Mouse (Mus musculus) cerebellum, adult 9-11 months (tissue): ENCODE measurements around the gene Kcna10.

ENCODE experiments used
- DNase-seq: peaks from one replicate; pipeline ENCODE4 v3.0.0; 2022

Kcna10 gene

DNA sequence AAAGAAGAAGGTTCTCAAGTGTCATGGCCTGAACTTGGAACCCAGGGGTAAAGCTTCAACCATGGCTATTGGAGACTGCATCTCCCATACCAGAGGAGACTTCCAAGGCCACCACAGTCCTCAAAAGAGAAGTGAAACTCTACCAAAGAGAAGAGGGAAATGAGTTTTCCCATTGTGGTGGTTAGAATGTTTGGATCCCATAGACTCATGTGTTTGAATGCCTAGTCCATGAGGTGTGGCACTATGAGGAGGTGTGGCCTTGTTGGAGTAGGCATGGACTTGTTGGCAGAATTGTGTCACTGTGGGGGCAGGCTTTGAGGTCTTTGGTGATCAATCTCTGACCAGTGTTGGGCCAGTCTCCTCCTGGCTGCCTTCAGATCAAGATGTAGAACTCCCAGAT lies 22.3 kb downstream of the Kcna10 start:
- no peak for DNase-seq

DNA sequence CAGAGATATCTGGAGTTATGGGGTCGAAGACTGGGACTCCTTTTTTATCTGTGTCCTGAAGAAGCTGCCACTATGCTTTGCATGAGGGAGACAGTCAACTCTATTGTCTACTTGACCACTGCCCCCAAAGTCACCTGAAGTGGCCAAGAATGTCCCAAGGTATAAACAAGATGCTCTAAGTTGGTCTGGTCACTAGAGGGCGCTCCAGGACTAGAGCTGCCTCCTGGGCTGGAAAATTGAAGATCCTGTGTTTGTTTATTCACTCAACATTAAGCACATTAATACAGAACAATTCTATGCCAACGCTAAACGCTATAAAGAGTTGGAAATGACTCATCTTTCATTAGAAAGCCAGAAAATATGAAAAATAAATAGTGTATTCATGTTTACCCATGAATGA lies 23.1 kb downstream of the Kcna10 start:
- DNase-seq: peak; percentile 62

DNA sequence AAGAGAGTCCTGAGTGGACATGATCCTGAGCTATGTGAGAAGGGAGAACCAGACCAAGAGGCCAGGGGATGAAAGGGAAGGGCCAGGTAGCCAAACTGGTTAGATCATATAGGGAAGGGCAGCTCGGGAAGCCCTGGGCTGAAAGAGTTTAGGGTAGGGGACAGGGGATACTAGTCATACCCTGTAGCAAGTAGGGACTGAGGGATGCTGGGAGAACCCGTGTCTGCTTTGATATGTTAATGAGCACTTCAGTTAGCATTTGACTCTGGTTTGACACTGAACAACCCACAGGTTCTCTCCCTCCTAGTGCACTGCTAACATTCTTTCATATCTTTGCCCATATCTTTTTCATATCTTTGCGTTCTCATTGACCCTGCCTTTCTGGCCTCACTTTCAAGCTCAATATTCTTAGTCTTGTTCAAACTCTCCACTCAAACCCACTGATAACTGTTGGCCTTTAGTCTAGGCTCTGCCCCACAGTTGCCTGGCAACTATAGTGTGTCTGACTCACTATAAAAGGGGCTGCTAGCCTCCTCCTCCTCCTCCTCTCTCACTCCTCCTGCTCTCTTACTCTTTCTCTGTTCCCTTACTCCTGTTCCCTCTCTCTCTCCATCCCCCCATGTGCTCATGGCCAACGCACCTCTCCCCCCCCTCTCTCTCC lies 23.8 kb downstream of the Kcna10 start:
- no peak for DNase-seq

DNA sequence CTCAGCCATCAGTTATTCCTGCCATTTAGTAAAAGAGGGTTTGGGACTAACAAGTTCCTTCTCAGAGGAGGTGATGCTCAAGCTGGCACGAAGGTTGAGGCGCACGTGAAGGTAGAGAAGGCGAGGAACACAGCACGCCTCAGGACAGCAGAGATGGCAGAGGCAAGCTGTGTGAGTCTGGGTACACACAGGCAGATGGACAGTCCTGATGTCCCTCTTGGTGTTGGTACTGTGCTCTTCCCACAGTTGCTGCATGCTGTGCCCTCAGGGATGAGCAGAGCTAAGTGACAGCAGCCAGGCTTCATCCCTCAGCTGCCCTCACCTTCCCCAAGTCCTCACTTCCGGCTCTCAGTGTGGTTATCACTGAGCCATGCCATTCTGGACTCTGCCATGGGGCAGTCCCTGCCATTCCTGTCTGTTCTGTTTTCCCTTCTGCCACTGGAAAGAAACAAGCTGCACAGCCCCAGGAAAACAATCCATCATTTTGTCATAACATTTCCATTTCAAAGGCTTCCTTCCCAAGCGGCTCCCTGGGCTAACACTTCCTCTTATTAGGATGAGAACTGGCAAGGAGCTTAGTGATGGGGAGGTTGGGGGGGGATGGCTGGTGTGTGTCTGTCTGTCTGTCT lies 24.9 kb downstream of the Kcna10 start:
- no peak for DNase-seq

DNA sequence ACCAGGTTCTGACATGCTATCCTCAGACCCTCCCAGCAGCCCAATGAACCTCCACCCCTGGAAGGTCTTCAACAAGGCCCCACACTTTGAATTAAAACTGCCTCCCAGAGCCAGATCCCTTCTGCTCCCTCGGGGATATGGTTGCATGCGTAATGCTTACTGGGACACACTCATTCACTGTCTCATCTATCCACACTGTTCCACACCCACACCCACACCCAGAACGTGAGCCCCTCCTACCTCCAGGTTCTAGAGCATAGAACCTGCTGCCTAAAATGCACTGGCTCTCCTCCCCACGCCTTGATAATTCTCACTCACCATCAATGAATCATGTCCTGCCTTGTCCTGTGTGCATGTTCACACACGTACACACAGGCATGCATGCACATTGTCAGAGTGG lies 31.8 kb downstream of the Kcna10 start:
- DNase-seq: no peak

DNA sequence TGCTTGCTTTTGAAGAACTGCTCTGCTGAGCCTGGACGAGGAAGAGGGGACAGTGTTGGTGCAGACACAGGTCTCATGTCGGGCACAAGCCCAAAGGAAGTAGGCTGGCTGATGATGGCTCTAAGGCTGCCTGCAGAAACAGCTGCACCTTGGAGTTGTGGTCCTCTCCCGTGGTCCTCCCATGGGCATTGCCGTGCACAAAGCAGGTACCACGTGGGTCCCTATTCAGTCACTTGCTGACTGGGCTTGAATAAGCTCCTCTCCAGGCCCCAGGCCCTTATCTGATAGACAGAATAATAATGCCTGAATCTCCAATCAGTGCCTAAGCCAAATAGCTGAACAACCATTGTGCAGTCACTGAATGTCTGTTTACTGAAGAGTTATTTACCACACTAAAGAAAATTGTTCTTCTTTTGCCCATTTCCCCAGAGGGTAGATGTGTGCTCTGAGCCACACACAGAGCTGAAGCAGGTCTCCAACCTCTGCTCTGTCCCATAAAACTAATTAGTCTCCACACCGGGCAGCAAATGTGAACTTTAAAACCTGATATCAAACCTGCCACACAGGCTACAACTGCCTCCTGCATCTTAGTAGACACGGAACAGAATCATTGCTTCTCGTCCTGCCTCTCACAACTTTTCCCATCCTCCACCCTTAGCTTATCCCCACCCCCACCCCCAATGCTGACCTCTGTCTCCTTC lies 33.7 kb downstream of the Kcna10 start:
- no peak for DNase-seq

DNA sequence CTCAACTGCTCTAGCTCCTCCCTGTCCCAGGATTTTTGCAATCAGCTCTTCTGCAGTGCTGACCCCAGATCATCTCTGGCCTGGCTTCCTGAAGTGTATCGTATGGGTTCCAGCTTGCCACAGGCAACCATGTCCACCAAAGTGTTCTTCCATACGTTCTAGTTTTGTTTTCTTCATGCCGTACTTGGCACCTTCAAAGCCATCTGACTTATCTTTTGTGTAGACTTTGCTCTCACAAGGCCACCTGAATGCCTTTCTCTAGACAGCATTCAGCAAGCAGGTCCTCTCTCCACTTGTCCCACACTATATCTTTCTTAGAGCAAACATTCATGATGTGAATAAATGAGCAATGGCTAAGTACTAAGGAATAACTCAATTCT lies 34.2 kb downstream of the Kcna10 start:
- DNase-seq: no peak

DNA sequence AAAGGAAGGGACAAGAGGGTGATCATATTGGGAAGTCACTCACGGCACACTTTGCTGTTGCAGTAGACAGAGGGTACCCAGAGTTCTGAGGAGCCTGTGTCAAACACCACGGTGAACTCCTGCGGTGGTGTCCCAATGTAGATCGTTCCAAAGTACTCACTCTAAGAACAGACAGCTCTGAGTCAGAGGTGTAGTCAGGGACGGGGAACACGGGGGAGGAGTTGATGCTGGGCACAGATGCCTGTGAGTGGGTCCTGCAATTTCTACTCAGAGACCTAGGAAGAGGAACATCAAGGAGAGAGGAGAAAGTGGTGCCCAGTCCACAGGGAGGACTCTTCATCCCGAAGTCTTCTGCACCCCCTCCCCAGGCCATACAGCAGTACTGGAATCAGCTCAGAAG lies 35.7 kb downstream of the Kcna10 start:
- DNase-seq: no peak

DNA sequence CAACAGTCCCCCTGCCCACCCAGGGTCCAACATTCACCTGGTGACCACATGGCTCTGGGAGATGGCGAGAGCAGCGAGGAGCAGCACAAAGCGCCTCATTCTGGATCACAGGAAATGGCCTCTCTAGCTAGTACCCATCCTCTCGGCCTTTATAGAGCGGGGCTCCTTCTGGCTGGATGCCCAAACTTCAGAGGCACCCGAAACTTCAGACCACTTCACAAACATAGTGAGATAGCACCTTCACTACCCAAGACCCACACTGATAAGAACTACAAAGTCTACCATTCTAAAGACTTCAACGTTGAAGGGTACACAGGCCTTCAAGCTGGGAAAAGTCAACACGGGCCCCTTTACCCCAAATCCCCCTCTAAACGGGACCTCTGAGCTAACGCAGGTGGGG lies 38.8 kb downstream of the Kcna10 start, which contains the start of gene Cym:
TSS of gene Cym (minus strand) at position 125 of the 400 bp plus-strand sequence.
- DNase-seq: no peak

DNA sequence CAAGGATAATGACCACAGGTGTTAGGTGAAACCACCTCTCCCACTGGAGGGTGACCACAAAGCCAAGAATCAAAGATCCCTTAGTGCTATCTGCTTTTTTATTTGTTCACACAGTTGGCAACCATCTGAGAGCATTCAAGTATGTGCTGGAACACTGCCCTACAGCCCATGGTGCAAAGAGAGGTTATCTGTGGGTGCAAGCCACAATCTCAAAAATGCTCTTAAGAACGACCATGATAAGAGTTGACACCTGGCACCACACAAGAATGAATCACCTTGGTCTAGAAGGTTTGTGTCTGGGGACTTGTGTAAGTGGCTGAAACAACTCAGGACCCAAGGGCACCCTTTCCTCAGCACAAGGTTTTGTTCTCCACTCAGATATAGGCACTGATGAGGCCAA lies 40.4 kb downstream of the Kcna10 start:
- DNase-seq: no peak

DNA sequence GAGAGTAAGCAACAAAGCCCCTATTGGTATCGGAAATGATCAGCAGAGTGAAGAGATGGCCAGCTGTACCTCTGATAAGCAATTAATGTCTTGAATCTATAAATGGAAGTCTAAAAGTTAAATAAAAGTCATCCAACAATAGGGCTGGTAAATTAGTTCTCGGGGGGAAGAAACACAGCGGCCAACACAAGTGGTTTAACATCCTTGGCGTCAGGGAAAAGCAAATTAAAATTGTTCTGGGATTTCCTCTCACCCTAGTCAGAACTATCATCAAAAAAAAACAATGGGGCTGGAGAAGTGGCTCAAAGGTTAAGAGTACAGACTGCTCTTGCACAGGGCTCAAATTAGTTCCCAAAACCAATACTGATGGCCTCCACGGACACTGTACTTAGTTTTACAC lies 43.0 kb downstream of the Kcna10 start:
- DNase-seq: no peak

DNA sequence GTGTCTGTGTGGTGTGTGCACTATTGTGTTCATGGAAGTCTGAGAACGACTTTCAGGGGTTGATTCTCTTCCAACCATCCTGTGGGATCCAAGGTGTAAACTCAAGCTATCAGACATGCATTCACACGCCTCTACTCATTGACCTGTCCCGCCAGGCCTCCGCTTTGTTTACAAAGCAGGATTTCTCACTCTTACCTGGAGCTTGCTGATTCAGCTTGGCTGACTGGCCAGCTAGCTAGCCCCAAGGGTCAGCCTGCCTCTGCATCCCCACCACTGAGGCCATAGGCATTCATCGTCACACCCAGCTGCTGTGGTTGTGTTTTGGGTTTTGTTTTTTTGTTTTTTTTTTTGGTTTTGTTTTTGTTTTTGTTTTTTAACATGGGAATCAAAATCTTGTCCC lies 46.4 kb downstream of the Kcna10 start:
- DNase-seq: no peak

DNA sequence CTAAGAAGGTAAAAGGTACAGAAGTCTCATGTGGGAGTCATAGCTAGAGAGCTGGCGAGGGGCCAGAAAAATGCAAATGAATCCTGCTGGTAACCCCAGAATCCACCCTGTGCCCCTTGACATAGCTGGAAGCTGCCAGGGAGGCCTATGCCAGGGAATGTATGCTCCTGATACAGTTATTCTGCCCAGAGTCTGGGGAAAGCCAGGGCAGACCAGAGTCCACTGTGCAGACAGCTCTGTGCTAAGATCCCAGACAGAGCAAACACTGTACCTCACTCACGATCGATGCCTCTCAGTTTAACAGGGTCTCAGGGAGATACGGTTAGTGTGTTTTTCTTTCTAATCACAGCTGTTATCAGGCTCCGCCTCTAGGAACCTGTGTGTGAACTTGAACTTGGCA lies 47.0 kb downstream of the Kcna10 start:
- no peak for DNase-seq

DNA sequence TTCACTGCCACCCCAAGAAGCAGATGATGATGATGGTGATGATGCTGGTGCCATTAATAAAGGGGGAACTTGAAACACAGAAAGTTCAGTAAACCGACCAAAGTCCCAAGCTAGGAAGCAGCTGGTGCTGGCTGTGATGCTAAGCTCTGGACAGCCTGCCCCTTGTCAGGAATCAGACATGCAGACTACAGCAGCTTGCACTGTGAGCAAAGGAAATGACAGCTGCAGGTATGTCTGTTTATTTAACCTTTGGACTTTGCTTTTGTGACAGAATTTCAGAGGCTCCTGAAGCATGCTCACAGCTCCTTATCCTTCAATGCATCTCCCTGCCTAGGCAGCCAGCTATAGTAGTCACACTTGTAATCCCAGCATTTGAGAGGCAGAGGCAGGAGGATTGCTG lies 47.7 kb downstream of the Kcna10 start, which contains the start of gene A630076J17Rik:
TSS of gene A630076J17Rik (plus strand) at position 88 of the 400 bp plus-strand sequence.
- no peak for DNase-seq

DNA sequence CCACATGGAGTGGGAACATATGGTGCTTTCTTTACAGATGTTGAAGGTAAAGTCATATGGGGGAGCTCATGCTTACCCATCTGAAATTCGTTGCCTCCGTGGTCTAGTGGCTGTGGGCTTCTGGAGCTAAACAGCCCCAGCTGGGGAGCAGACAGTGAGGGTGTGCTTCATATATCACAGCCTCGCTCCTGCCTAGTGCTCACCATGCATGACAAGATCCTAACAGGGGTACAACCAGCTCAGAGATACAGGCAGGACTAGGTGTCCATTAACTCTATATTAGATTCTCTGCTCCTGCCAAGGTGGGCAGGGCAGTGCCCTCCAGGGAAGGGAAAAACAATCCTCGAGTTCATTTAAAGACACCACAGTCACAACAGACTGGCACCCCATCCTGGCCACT lies 48.3 kb downstream of the Kcna10 start:
- no peak for DNase-seq

DNA sequence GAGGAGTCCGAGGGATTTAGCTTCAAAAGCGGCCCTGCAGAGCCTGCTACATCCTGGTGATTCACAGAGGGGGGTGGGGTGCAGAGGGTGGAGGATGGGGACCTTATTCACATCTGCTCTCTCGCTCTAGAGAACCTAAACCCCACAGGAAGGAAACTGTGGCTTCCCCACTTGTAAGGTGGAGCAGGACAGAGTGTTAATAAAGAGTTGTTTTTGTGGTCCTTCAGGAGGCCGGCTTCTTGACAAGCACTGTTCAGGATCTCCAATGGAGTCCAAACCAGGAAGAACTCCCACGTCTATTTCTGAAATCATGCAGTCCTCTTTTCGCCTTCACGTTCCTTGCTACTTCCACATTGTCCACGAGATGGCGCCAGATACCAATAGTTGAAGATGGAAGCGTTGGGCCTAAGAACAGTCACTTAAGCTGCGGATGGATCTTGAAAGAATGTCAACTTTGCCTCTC lies 50.5 kb downstream of the Kcna10 start:
- peak; percentile 54 for DNase-seq

DNA sequence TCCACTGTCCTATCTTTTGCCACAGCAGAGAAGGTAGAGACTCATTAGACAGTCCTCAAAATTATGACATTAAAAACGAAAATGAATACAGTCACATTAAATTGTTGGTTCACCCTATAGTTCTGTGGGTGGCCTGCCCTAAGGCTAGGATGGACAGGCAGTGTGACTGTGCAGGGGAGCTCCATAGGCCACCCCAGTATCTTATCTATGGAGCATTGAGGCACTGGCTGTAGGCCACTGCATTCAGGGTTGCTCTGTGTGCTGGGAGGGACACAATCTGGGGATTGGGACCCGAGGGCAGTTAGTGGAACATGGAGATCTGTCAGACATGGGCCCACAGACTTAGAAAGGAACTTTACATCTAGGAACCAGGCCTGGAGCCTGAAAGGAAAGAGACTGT lies 51.1 kb downstream of the Kcna10 start:
- DNase-seq: no peak

DNA sequence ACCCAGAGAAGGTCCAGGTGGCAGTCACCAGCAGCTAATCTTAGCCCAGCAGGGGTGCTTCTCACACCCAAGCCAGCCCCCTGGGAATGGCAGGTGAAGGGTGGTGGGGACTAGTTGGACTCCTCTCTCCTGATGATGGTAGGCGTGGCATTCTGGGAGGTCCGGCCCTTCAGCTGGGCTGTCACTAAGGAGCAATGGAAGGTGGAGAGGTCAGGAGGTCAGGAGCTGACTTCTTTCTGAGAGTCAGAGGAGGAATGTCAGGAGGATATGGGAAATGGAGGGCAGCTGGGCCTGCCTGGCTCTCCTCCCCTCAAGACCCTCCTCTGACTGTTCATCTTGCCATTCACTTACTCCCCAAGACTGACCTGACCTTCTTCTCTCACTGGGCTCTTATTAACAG lies 55.2 kb downstream of the Kcna10 start:
- no peak for DNase-seq

DNA sequence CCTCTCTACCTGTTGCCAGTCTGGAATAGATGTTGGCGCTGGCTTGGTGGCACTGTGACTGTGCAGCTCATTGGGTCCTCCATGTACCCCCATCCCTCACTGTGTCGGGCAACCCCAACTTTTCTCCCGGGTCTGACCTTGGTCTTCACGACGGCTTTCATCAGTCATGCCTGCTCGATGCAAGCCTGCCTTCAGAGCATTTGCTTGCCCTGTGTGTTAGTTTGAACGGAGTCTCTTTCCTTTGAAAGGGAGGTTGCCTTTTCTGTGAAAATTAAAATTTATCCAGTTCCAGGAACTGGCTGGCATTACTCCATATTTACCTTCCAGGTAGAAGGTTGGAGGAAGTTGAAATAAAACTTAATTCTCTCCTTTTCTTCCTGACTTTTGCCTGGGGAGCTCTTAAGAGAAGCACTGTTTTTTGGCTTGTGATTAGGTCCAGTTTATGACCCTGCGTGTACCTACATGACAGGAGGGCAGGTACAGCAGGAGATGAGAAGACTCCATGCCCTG lies 55.7 kb downstream of the Kcna10 start:
- no peak for DNase-seq

DNA sequence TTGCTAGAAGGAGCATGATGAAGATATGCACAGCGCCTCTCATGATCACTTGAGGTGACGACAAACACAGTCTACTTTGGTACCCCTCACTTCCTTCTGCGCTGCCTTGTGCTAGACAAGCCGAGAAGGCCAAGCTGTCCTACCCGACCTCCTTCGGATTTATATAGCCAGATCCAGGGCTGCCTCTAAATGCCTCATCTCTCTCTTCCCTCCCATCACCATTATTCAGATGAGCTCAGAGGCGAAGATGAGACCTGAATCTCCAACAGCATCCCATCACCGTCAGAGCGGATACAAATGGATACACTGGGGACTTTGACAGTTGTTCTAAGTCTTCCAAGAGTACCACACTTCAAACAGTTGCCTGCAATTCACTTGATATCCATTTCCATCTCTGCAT lies 56.8 kb downstream of the Kcna10 start, which contains the start of gene Prok1:
TSS of gene Prok1 (minus strand) at position 101 of the 400 bp plus-strand sequence.
- no peak for DNase-seq

DNA sequence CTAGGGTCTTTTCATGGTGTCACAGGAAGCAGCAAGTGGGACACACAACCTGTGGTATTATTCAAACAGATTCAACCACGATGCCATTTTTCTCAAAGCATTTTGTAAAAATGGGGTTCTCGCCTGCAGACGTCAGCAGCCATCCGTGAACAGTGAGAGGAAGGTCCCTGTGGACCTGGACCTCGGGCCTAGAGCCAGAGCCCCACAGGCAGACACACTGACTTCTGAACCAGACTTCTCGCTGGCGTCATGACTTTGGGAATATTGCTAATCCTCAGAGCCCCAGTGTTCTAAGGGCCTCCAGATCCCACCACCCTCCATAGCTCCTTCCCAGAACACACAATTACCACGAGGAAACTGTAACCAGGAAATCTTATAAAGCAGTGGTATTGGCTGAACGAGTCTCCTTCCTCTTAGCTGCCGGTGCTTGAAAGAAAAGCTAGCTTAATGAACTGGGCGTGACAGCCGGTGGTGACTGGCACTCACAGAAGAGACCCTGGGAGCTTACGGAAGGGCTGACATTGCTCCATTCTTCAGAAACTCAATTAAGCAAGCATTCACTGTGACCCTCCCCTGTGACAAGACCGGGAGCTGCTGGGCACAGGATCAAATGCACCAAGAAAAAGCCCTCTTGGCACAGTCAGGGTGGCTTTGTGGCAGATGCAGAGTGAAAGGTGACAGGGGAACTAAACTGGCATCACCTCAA lies 58.7 kb downstream of the Kcna10 start:
- no peak for DNase-seq
